Mouse (Mus musculus) kidney, adult 8-10 months (tissue): ENCODE results near the gene Rnf19b.
A peak's percentile ranks its signal among the peaks of the same experiment; 100 is the strongest.

Source experiments
- DNase-seq, 2 experiments: peaks; one replicate each; pipeline ENCODE4 v3.0.0; 2022

Gene Rnf19b

DNA sequence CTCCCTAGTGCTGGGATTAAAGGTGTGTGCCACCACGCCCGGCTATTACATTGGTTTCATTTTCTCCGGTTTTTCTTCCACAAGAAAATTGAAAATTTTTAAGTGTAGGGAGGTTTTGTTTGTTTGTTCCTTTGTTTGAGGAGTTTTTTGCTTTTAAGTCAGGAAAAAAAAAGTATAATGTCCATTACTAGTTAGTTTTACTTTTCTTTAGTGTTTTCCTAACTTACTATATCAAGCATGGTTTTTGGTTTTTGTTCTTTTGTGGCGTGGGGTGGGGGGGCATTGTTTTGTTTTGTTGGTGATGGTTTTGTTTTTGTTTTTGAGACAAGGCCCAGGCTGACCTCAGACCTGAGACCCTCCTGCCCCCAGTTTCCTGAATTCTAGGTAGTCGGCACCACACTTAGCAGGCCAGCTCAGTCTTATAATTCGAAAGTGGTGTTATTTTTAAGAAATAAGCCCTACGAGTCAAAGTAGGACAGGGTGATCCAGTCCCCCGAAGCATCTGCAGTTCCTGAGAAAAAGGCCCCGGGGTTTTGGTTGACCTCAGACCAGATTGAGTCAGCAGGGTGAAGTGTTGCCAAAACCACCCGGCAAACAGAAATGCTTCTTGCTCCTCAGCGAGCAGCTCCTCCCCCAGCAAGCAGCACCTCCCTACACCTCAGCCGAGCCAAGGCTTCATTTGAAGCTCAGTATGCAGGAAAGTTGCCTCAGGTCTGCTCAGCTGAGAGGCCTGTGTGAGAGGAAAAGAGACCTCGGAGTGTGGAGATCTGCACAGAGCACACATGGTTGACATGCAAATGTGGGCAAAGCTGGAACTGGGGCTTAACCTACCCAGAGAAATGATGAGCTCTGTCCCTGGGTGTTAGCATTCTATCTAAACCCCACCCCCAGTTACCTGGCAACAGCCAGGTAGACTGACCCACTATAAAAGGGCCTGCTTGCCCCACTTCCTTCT lies 23.1 kb upstream of the Rnf19b start:
- DNase-seq, result peak; percentile 84 to 85

DNA sequence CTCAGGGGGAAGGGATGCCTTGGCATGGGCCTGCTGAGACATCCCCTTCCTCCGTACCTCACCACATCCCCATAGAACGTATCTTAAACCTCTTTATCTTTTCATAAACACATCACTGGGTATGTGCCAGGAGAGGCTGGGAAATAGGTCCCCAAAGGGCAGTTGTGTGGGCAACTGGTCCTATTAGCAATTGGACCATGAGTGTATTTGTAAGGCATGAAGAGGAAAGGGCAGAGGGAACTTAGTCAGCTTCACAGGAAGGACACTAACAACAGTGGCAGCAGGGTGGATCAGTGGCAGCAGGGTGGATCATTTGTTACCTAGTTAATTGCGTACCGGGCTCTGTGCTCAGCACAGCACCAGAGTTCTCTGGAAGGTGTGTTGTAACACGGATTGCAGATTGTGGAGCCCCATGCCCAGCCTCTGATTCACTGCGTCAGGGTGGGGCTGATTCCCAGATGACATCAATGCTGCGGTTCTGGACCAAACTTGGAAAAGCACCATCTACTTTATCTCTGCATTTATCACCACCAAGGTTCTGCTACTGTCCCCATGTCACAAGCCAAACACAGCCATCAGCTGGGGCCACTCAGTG lies 22.1 kb upstream of the Rnf19b start:
- no peak for DNase-seq

DNA sequence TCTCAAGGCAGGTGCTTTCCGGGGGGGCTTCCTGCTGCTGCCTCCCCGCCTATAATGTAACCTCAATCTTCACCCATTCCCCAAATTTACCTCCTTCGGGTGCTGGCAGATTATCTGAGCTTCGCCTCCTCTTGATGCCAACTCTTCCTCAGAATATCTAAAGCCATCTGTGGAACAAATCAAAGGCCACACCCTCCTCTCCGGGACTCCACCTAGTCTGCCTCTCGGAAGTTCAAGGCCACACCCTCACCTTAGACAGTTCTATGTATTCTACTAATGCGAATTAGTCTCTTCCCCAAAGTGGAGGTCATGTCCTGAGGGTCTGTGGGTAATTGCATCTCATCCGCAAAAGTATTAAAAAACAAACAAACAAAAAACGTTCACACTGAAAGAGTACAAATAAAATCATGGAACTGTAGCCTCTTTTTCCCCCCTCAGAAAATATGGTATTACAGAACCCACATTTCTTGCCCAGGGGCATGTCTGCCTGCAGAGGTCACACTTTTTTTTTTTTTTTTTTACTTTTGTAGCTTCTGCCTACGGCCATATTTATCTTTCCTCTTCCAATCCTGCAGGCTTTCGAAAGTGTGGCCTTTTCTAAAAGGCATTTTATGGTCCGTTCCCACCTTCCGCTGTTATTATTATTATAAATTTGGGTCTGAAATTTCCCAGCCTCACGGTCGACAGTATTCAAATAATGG lies 10.2 kb upstream of the Rnf19b start:
- DNase-seq, result no peak

DNA sequence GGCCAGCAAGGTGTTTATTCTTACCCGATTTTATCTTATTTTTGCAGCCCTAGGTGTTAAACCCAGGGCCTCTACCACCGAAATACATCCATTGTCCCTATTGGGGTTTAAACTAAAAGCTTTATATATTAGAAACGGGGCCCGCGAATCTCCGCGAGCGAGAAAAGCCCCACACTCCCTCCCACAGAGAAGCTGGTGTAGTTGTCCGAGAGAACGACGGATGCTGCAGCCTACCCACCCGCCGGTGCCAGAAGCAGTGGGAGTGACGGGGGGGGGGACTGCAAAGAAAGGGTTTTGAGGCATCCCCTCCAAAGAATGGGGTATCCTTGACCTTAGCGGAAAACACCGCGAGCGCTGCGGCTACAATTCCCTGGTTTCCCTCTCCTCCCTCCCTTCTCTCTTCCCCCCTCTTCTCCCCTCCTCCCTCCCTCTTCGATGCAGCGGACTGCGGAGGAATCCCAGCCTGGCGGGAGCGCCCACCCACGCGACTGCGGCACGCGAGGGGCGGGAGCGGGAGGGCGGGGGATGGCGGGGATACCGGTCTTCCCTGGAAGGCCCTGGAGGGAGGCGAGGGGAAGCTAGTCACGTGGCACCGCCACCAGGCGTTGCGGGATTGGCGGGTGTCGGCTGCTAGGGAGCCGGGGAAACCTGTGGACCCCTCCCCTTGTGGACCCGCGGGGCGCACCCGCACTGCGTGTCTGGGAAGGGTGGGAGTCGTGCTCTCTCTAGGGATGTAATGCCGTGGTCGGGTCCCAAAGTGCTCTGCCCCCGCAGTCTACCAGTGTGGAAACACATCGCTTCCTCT lies 9.4 kb upstream of the Rnf19b start:
- DNase-seq, result no peak

DNA sequence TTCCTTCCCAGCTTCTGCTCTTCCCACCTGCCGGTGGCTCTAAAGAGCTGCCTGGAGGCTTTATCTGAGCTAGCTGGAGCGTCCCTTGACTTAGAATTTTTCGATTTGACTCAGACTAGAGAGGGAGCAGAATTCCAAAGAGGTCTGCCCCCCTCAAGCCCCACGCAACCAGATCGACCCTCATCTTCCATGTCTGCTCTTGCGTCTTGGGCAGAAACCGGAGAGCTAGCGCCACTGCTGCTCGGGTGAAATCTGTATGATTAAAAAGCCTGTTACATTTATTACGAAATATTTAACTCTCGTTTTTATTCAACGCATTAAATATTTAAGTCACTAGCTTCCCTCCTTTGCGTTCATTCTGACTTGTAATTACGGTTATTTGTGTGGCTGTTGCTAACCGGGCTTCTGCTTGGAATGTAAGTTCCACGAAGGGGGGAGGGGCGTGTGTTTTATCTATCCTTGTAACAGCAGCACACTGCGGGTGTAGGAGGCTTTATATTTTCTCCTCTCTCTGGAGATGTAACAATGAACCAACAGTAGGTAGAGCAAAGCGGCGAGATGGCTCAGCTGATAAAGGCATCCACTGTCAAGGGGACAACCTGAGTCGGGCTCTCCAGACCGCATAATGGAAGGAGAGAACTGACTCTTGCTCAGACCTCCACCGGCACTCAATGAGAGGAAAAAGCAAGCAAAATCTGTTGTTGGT lies 8.6 kb upstream of the Rnf19b start:
- DNase-seq, result no peak

DNA sequence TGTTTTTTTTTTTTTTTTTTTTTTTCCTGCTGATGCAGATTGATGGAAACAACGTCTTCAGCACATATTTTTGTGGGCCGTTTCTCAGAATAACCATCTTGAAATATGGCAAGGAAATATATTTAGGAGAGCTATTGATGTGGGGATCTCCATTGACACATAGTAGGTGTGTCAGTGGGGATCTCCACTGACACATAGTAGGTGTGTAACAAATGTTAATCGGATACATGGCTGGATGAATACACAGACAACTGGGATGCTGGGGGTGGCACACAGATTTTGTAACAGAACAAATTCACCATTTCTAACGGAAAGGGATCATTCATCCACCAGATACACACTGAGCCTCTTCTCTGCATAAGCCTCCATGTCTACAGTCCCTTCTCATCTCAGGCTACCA lies 7.7 kb upstream of the Rnf19b start:
- DNase-seq, result no peak

DNA sequence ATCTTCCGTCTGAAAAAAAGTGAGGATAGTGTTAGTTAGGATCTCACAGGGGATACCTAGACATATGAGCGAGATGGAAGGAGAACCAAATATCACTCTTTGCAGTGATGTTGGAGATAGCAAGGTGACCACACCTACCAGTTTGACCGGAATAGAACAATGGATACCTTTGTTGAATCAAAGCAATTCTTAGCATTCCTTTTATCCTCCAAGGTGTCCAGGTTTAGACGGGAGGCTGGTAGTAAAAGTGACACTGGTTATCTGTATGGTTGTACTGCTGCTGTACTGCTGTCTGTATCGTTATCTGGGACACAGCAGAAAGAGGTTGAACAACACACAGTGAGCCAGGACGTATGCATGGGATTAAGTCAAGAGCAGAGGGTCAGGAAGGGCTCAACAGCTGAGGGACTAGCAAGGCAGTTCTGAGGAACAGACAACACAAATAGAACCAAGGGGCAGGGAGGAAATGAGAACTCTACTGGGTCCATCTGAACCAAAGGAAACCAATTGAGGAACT lies 7.1 kb upstream of the Rnf19b start:
- DNase-seq, result no peak

DNA sequence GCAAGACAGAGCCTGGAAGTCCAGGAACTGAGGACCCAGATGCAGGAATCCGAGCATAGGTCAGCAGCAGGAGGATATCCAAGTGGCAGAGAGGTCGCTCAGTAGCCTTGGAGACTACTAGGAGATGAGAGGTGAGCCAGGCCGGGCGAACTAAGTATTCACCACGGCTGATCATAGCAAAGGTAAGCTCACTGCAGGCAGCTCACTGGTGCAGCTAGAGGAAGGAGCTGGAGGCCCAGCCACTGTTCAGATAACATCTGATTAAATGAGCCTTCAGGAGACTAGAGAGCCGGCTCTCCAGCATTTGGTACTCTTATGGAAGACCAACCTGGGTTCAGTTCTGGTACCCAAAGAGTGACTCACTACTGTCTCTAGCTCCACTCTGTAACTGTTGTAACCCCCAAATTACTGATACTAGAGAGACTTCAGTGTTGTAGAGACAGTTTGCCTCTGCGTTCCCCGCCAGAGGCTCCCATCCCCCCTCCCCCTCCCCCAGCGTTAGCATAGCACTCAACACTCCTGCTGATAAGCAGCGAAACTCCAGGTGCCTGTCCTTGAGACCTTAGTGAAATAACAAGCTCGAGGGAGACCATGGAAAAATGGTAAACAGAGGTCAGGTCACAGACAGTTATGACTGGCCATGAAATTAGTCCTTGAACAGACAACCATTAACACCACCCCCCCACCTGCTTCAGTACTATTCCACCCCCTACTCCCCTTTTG lies 6.4 kb upstream of the Rnf19b start:
- no peak for DNase-seq

DNA sequence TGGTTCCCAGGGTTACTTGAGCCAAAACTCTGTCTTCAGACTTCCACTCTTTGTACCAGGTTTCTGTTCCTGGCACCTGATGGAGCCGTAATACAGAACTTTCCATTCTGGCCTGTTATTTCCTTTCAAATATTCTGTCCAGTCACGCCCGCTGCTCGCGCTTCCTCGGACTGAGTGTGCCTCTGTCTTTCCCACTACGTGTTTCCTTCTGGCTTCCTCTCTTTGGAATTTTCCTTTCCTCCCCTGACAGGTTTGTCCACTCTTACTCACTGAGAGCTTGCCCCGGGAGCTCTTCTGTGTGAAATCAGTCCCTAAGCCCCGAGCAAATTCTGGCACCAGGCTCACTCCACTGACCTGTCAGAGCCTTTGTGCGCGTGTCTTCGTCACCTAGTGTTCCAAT lies 3.3 kb upstream of the Rnf19b start:
- no peak for DNase-seq

DNA sequence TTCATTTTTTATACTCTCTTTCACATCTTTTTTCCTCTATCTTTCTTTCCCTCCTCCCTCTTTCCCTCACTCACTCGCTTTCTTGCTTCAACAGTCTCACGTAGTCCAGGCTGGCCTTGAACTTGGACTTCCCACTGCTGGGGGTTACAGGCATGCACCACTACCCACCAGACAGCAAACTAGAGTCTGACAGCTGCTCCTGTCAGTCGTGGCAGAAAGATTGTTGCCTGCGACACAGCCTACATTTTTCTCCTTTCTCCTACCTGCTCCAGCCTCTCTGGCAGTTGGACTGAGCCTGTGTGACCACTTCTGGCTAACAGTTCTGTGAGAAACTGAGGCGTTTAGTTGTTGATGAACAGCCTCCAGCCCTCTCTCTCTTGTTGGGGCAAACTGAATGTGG lies 2.5 kb upstream of the Rnf19b start:
- no peak for DNase-seq

DNA sequence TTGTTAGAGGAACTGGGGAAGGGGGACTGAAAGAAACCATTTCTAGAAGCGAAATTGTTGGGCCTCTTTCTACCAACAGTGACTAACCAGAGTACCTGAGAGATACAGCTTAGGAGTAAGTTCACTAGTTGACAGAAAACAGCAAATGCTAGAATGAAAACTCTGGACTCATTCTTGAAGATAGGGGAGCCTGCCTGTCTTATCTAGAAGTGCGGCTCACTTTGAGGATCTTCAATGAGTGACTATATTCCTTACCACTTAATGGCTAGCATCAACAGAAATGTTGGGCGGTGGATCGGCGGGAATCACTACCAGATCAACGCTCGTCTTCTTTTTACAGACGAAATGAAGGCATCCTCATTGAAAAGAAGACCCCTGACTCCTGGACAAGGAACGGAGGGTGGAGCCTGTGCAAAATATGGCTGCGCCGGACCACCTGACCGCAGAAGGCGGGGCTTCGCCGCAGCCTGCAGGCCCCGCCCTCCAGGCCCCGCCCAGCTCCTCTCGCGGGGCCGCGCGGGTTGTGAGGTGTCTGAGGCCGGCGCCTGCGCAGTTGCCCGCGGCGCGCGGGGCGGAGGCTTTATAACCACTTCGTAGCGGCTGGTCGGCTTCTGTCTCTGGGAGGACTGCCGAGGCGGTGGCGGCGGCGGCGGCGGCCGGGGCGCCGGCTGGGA lies 401 bp upstream of the Rnf19b start:
- peak; percentile 95 to 96 for DNase-seq

DNA sequence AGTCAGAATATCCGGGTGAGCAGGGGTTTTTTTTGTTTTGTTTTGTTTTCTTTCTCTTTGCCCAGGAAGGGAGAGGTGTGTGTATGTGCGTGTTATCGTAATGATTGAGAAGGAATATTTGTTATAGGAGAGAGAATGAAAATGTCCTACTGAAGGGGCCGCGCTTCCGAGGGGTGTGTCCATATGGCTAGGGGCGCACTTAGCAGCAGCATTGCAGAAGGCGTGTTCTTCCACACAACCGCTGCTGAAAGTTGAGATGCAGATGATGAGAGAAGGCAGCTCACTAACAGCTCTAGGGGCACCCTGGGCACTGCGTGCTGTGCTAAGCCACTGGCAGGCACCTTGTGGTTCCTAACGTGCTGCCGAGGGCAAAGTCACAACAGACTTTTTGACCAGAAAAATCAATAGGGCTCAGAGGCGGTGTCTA lies 1.1 kb downstream of the Rnf19b start:
- peak in 1 of 2 experiments; percentile 25 for DNase-seq

DNA sequence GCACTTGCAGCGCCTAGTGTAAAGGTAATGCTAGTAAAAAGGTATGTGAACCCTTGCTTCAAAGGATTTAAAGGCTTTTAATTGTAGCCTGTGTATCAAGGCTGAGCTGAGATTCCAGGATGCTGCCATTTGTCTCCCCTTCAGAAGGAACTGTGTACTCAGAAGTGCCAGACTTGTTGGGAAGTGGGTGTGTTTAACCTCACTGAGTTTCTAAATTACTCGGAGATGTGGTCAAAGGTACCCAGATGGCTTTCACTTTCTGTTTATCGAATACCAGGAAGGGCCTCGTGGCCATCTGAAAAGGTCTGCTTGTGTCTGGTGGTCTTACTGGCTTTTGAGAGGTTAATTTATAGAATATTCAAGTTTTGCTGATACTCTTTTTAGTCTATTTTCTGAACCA lies 1.9 kb downstream of the Rnf19b start:
- no peak for DNase-seq

DNA sequence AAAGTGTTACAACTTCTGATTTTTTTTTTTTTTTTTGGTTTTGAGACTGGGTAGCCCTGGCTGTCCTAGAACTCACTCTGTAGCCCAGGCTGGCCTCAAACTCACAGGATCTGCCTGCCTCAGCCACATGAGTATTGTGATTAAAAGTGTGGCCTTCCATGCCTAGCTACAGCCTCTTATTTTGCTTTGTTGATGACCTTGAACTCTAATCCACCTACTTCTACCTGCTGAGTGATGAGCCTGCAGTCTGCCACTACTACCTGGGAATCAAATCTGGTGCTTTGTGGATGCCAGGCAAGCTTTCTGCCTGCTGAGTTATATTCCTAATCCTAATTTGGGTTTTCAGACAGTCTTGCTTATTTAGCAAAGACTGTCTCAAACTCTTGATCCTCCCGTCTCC lies 3.4 kb downstream of the Rnf19b start:
- no peak for DNase-seq

DNA sequence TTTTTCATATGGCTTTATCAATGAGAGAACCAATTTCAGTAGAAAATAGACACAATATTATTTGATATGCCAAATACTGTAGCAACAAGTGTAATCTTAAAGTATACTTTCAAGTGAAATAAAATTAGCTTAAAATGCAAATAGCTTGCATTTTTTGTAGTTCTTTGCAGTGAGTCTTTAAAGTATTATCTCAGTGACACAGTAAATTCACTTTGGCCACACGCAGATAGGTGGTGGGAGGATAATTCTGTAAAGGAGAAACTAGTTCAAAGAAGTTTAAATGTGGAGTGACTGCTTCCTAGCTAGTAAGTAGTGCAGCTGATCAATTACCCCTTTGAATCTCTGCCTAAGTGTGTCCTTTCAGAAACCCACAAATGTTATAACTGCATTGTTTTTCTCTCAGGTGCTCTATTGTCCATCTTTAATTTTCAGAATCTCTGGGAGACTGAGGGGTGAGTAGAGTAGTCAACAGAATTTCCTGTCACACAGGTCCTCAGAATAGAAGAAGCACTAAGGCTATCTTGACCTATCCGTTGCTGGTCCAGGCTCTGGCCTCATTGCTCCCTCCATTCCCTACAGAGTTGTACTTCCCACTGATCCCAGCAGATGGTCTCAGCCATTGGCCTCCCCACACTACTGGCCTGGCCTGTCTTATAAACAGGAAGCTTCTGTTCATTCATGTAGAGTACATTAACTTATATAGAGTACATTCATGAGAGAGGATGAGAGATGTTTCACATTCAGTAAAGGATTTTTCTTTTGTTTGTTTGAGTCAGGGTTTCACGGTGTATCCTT lies 4.4 kb downstream of the Rnf19b start:
- no peak for DNase-seq

DNA sequence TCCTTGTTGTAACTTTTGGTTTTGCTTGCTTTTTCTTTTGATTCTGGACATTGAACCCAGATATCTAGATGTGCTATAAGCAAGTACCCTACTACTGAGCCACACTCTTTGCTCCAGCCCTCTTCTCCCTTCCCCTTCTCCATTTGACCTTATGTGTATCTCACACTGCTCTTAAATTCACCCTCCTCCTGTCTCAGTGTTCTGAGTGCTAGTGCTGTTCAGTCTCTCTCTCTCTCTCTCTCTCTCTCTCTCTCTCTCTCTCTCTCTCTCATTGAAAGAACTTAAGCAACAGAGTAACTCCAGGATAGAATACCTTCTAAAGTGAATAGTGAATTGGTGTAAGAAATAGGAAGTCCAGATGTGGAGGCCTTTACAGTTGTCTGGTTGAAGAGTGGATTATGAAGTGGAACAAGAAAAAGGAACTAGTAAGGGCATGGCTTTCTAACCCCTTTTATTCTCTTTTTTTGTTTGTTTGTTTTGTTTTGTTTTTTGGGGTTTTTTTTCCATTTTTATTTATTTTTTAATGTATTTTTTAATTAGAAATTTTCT lies 7.7 kb downstream of the Rnf19b start:
- no peak for DNase-seq

DNA sequence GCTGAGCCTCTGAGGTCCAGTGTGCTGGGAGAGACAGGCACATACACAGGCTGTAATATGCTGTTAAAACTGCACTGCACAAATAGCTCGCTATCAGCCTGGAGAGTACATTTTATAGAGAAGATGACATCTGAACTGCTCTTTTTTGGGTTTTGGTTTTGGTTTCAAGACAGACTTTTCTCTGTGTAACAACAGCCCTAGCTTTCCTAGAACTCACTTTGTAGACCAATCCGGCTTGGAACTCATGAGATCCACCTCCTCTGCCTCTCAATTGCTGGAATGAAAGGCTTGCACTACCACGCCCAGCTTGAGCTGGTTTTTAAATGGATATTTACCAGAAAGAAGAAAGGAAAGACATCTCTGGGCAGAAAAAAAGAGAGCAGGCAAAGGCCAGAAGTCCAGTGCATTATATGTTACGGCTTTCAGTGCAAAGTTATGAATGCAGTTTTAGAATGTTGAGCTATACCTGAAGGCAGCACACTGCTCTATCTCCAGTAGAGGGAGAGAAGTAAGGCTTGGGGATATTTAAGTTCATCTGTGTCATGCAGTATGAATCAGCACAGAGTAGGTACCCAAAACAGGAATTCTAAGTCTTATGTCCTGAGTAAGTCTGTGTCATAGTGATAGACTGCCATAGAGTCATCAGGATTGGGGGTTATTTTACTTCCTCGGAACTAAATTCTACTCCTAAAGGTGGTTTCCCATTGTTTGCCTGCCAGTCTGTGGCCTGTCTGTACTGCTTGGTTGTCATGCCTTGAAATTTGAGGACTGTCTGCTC lies 9.8 kb downstream of the Rnf19b start:
- no peak for DNase-seq

DNA sequence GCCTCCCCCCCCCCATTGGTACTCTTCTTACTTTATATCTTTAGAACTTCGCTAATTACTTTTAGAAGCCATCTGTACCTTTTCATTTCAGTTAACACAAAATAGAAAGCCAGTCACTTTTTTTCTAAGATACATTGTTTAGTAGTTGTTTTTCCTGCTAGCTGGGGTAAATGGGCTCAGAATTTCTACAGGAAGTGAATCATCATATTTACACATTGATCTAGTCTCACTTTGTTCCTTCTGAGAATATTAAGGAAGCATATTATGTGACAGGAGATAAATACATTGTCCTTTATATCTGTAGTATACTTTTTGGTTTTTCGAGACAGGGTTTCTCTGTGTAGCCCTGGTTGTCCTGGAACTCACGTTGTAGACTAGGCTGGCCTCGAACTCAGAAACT lies 10.8 kb downstream of the Rnf19b start:
- DNase-seq, result no peak

DNA sequence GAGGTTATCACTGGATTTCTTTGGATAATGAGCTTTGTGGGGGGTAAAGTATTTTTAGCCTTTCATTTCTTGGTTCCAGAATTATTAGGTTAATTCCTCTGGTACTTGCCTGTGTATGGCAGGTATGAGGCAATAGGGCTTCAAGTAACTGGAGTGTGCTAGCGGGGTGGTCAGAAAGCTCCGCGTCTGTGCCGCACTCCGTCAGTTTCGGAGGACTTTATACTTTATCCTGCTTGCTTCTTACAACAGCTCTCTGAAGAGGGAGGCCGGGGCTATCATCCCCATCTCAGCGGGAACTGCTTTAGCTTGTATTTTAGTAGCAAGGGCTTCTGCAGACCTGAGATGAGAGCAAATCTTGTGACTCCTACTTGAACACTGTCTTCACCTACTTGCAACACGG lies 21.1 kb downstream of the Rnf19b start:
- DNase-seq, result no peak
